Mouse (Mus musculus) midbrain, embryonic 14.5 days (tissue): ENCODE measurements at regions not wholly inside any gene's neighbourhood (a gene's known extent, or its start where the extent isn't known, plus 50 kb on each side); places are given as distances from the start of the nearest gene placed in this dataset.
"Not testable (repeated sequence)": the region's sequence is repeated elsewhere in the genome, so short reads cannot be mapped to it uniquely, and the experiment has no call there.

Experiments used
- ATAC-seq: fragments of 200-750 bp; cut with Nextera tagmentation; 2 replicates; pipeline ENCODE4 v1.8.0; 2017; ENCODE audit warnings: moderate number of reproducible peaks, moderate library complexity; ENCODE audit not compliant: low FRiP score, low TSS enrichment
- DNase-seq: peaks from one replicate; pipeline ENCODE4 v3.0.0-alpha.2; 2015
- H3K27ac ChIP-seq: fragments of 300-500 bp; sonication (generic); replicated peaks from 2 replicates; pipeline ENCODE4 v1.5.1; 2014; ENCODE audit warnings: mild to moderate bottlenecking, low read depth, low read length, moderate library complexity
- H3K27me3 ChIP-seq: fragments of 300-500 bp; sonication (generic); 2 replicates; pipeline ENCODE4 v1.6.1; 2014; ENCODE audit warnings: low read length, control low read depth, mixed read lengths; ENCODE audit not compliant: control insufficient read depth, insufficient read depth
- H3K36me3 ChIP-seq: fragments of 300-500 bp; sonication (generic); 2 replicates; pipeline ENCODE4 v1.6.1; 2014; ENCODE audit warnings: low read length, control low read depth; ENCODE audit not compliant: control insufficient read depth, insufficient read depth
- H3K4me1 ChIP-seq: fragments of 300-500 bp; sonication (generic); 2 replicates; pipeline ENCODE4 v1.6.1; 2014; ENCODE audit warnings: mild to moderate bottlenecking, antibody characterized with exemption, low read length, control low read depth; ENCODE audit not compliant: control insufficient read depth, insufficient read depth
- H3K4me2 ChIP-seq: fragments of 300-500 bp; sonication (generic); 2 replicates; pipeline ENCODE4 v1.6.1; 2014; ENCODE audit warnings: mild to moderate bottlenecking, low read length, moderate library complexity
- H3K4me3 ChIP-seq: fragments of 300-500 bp; sonication (generic); replicated peaks from 2 replicates; pipeline ENCODE4 v1.5.1; 2014; ENCODE audit warnings: low read depth, low read length
- H3K9ac ChIP-seq: fragments of 300-500 bp; sonication (generic); replicated peaks from 2 replicates; pipeline ENCODE4 v1.6.1; 2014; ENCODE audit warnings: mild to moderate bottlenecking, low read length, moderate library complexity
- H3K9me3 ChIP-seq: fragments of 300-500 bp; sonication (generic); 2 replicates; pipeline ENCODE4 v1.6.1; 2016; ENCODE audit warnings: low read length, control low read depth, mixed read lengths; ENCODE audit not compliant: control insufficient read depth
- WGBS: fragments of 180-500 bp; shearing (Covaris S2); extraction: QIAGEN DNeasy Blood & Tissue Kit; methylation state at CpG from one replicate; pipeline ENCODE4 v1.1.7; 2014; 5-methylcytosine and 5-hydroxymethylcytosine counted together

- Histone ChIP-seq H3K9ac (peak overlapping the region; percentile 29; the same call in 1 of the 2 replicates), H3K4me2 (peak overlapping the region; percentile 48), H3K27ac (peak overlapping the region; percentile 74), H3K4me3 (peak overlapping the region; percentile 43)
- WGBS, result 0% methylated on average over 13 of the region's 13 CpGs
- H3K27me3 ChIP-seq, H3K9me3 ChIP-seq, H3K4me1 ChIP-seq, H3K36me3 ChIP-seq: not testable (repeated sequence)
- DNase-seq, result peak; percentile 88
- ATAC-seq, result peak; percentile 99
Measured at GRCm38 (mm10) chr17:17293932-17294534, 80.1 kb upstream of the Riok2 start.

GRCm38 (mm10) chr17:17295037-17295436 lies 79.1 kb upstream of the Riok2 start:
- Histone ChIP-seq H3K4me3 (peak overlapping the region; percentile 43), H3K4me2 (peak overlapping the region; percentile 48)
- 6% methylated on average over 1 of the region's 1 CpGs for WGBS
- not testable (repeated sequence) for ATAC-seq, H3K9me3 ChIP-seq, H3K36me3 ChIP-seq, H3K27ac ChIP-seq, H3K27me3 ChIP-seq, H3K4me1 ChIP-seq, H3K9ac ChIP-seq, DNase-seq

- not testable (repeated sequence) for H3K9ac ChIP-seq, DNase-seq, ATAC-seq
Measured at GRCm38 (mm10) chr17:17303496-17303895, 70.6 kb upstream of the Riok2 start.

More at GRCm38 (mm10) chr17:17303496-17303895, 70.6 kb upstream of the Riok2 start:
- H3K9me3 ChIP-seq, result peaks cover 29% of the 10 kb centered on the region
- H3K4me2 ChIP-seq, H3K27me3 ChIP-seq, H3K36me3 ChIP-seq, H3K4me3 ChIP-seq, H3K4me1 ChIP-seq, H3K27ac ChIP-seq: not testable (repeated sequence)
- 96% methylated on average over 10 of the region's 10 CpGs for WGBS
